Mouse (Mus musculus): Measurements from ENCODE around the gene Otol1. TPM values are rescaled to one million over a fixed set of nuclear protein-coding genes. Genes with fewer than 3 reads are reported as not detected.
A peak's percentile ranks its signal among the peaks of the same experiment; 100 is the strongest.

Gene Otol1
- not detected for total RNA-seq (2021)
- long read RNA-seq, experiment 1 = 0 reads
- long read RNA-seq, experiment 2 = 0 reads

DNA sequence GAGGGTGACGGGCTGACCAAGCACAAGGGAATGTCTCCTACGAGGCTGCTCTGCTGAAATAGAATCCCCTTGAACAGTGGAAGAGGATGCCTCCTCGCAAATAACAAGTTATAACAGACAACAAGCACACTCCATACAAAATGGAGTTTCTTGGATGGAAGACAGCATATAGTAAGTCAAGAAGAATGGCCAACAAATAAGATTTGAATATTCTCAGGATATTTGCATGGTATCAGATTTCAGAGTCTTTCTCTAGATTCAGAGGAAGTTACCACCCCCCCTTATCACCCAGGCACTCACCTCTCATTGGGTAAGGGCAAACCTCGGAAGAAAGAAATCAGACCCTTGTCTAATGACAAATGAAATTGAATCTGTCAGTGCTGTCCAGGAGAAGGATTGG is at the start of gene Otol1:
TSS of gene Otol1 (plus strand) at position 301 of the 400 bp plus-strand sequence.
- no peak for DNase-seq (ENCODE audit: low spot score)

GRCm38 (mm10) chr3:69962187-69962586 is 45.2 kb upstream of the Otol1 start:
- peak; percentile 5 for DNase-seq (ENCODE audit: low spot score)

DNA sequence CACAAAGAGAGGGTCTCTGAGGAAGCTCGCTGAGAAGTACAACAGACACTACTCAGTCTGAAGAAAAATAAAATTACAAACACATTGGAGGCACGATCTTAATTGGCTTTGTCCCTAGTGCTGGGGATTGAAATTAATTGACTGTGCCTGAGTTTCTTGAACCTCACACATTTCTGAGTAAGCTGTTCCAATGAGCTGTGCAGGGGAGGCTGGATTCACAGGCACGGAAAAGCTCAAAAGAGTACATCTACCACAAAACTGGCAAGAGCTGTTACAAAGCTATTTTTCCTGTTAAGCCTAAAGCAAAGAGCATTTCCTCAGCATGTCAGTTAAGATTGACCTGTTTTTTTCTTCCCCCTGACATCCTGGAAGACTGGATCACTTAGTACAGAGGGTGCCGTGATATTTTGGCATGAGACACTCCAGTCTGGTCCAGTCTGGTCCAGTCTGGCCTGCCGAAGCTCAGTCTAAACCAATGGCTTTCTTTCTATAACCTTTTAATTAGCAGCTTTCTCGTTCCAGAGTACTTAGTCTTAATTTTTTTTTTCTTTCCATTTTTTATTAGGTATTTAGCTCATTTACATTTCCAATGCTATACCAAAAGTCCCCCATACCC is 35.8 kb upstream of the Otol1 start:
- DNase-seq (ENCODE audit: low spot score) = no peak

DNA sequence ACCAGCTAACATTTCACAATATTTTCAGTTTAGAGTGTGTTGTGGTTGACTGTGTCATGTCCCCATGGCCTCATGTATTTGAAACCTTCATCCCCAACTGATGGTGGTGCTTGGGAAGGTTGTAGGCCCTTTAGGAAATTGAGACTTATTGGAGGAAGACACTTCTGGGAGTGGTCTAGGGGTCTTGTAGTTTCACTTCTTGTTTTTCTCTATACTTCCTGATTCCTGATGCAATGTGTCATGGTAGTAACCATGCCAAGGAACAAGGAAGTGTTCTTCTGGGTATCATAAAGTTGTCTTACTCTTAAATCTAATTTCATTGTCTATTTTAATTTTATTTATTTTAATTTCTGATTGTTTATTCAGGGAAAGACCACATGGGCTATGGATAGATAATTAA is 29.3 kb upstream of the Otol1 start:
- DNase-seq (ENCODE audit: low spot score) = no peak

DNA sequence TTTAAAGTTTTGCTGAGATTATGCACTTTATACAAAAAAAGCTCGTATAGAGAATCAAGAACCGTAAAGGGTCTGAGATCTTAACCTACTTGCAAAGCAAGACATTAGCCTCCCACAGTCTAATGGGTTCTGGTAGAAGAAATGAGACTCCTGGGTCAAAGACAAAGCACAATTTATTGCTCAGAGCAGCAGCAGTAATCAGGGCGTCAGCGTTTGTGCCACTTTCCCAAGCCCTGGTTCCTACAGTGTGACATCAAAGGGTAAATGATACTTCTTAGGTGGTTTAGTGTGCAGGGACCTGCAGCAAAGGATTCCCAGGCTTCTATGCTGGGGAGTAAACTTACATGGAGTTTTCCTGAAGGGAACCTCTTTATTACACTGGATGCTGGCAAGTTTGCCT is 13.6 kb upstream of the Otol1 start:
- DNase-seq (ENCODE audit: low spot score) = no peak

GRCm38 (mm10) chr3:70001540-70001939 is 5.9 kb upstream of the Otol1 start:
- DNase-seq (ENCODE audit: low spot score) = no peak

DNA sequence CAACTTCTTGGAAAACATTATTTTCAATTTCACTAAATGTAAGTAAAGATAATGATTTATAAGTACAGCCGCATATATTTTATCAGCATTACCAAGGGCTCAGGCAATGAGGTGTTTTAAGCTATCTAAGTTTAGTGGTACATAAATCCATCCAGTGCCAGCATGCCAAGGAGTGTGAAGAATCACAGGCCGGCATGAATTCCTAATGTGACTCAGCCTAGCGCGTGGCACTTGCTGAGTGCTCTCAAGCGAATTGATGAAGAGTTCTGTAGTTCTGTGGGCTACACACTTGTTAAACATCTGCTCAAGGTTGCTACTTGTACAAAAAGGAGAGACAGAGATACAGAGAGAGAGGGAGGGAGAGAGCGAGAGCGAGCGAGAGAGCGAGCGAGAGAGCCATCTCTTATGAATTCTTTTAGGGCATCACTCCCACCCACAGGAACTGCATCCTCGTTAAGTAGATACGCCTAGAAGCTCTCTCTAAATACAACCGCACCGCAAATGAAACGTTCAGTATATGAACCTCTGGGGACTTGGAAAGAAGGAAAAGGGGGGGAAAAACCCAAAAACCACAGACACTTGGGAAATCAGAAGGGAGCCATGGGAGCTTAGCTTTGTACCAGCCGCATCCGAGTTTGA is 4.2 kb upstream of the Otol1 start:
- DNase-seq (ENCODE audit: low spot score) = no peak

DNA sequence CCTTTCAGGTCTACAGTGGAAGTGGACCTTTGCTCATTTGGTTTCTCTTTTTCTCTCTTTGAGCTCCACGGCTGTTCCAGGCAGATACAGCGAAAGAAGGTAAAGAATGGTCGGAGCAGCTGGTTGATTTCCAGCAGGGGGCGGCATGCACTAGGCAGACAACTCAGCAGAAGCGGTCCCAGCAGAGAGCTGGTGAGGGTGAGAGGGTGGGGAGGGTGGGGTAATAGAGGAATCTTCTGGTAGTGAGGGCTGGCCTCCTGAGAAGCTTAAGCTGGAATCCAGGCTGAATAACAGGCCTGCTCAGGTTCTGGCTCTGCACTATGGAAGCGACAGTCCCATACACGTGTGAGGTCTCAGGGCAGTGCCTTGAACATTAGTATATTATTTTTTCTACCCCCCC is 3.5 kb upstream of the Otol1 start:
- no peak for DNase-seq (ENCODE audit: low spot score)

DNA sequence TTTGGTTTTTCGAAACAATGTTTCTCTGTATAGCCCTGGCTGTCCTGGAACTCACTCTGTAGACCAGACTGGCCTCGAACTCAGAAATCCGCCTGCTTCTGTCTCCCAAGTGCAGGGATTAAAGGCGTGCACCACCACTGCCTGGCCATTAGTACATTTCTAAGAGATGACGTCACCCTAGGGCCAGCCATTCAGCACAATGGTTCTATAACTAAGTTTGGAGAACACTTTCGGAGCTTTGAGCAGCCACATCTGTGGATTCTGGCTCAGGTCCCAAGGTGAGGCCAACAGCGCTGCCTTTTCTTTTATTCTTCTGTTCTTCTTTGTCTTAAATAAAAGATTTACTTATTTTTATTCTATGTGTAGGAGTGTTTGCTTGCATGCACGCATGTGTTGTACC is 3.0 kb upstream of the Otol1 start:
- DNase-seq (ENCODE audit: low spot score) = no peak

DNA sequence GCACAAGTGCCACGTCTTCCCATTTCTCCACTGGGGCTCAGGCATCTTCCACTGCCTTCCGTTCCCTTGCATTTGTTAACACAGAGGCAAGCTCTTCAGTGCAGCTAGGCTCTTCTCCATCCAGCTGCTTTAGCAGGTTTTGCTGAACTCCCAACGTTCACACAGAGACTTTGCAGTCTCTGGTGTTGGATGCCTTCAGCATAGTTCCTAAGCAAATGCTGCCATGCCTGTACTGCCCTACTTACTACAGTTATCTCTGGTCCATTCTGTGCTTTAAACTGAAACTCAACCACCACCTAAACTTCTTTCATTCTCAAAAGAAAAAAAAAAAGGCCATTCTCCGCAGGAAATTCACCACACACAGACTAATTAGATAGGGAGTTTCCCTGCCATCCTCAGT is 5.2 kb downstream of the Otol1 start:
- DNase-seq (ENCODE audit: low spot score) = no peak

- DNase-seq (ENCODE audit: low spot score) = no peak
Observed at GRCm38 (mm10) chr3:70026605-70027004, 19.2 kb downstream of the Otol1 start.

- no peak for DNase-seq (ENCODE audit: low spot score)
Observed at GRCm38 (mm10) chr3:70029260-70029659, 21.8 kb downstream of the Otol1 start.

DNA sequence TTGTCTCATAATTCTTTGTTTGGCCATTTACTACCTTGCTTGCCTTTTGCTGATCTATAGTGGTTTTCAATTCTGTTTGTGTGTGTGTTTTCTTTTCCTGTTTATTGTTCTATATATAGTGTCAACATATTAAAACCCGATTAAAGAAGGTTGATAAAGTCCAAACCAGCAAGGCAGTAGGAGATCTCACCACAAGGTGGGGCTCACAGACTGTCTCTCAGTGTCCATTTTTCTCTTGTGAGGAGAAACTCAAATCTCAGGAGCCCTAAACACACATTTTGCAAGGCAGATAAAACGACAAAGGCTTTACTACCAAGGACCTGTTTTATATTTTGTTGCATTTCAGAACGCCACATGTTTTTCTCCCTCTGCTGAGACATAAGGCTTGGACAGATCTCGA is 28.2 kb downstream of the Otol1 start:
- DNase-seq (ENCODE audit: low spot score) = no peak

Other genes with a start within 250 kb of the Otol1 start
- gene Sptssb, start 147.7 kb upstream of the Otol1 start, total RNA-seq (2021) = not detected